Mouse (Mus musculus): ENCODE data around the gene Dzip1.

Dzip1 gene

DNA sequence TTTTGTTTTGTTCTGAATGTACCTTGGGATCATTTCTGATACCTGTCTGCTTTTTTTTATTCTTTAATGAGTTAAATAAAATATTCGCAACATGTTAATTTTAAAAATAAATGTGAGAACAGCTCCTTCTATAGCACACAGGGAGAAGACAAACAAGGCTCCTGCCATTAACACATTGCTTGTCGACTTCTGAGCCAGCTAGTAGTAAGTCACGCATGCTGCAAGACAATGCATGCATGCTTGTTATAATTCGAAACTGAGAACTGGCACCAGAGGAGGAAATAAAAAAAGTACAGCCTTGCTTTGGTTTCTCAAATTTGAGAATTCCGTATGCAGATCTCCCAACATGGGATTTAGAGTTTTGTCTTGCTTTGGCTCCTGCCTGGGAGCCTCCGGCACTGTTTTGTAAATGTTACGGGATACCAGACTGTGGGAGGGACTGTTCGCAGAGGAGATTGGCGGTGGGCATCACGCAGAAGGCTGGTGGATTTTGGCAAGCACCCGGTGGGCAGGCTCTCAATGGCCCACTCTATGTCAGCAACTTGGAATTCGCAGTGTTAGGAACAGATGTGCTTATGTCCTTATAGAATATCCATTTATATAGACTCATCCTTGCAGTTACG, 57.0 kb downstream of the Dzip1 start:
- DNase-seq, result no peak

DNA sequence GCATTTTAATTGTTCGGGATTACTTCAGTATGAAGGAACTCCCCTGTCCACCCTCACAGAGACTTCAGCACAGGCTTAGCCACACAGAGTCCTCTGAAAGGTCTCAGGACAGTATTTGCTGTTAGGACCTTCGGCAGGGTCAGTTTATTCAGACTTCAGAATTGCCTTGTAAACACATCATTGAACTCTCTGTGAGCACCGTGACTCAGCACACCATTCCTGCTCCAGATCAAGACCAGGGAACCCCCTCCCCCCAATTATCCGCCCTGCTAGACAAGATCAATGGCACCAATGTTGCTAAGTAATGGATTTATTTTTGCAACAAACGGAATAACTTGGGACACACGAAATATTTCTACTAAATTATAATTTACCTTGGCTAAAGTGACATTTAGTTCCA, 57.9 kb downstream of the Dzip1 start:
- no peak for DNase-seq

DNA sequence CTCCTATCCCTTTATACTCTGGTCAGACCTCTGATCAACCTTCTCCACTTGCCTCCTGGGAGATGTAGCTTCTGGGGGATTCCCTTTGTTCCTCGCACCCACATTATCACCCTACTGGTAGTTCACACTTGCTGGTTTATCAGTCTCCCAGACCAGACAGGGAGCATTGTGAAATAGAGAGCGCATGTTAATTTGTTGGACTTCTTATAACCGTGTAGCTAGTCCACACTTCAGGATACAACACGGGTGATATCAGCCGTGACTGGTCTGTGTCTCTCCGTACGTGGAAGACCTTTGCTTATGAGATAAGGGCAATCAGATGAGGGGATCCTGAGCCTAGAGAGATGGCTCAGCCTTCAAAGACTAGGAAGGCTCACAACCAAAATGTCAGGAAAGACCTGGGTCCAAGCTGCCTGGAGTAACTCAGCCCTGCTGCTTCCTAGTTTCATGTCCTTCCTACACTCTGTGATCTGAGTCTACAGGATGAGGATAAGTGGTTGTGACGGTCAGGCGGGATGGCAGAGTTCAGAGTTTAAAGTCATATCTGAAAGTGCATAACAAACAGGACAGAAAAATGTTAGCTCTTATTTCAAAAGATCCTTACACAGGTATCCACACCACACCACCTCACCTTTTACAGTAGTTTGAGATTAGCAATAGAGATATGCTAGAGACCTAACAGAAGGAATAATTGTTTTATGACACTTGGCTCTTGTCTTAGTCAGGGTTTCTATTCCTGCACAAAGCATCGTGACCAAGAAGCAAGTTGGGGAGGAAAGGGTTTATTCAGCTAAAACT, 59.0 kb downstream of the Dzip1 start:
- no peak for DNase-seq

DNA sequence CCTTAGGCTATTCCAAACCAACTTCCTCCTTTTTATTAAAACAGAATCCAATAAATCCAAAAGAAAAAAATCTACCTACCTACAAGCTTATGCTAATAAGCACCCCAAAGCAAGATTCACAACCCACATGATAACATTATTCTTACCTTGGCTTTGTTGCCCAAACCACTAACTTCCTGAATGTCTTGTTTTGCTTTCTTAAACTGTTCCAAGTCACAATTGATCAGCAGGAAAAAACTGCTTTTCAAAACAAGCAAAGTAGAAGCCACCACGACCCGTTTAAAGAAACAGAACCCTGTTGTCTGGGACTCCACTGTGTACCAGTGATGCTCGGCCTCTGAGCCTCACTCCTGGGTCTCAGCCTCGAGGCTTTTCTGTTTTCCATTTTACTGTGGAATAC, 60.4 kb downstream of the Dzip1 start:
- DNase-seq, result no peak

DNA sequence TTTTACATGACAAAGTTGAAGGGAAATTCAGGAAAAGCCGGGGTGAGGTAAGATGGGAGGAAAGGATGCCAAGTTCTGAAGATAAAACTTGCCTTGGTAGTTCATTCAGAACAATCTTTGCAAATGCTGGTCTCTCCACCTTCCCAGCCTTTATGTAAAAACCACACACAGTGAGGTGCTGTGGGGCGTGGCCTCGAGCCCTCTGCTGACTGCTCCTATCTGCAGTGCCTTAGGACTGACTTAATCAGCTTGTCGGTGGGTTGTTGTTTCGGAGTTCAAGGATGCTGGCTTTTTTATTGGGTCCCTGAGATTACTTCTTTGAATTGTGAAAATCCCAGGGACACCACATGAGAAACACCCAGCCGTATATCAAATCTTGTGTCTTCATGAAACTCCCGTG, 63.0 kb downstream of the Dzip1 start:
- no peak for DNase-seq

DNA sequence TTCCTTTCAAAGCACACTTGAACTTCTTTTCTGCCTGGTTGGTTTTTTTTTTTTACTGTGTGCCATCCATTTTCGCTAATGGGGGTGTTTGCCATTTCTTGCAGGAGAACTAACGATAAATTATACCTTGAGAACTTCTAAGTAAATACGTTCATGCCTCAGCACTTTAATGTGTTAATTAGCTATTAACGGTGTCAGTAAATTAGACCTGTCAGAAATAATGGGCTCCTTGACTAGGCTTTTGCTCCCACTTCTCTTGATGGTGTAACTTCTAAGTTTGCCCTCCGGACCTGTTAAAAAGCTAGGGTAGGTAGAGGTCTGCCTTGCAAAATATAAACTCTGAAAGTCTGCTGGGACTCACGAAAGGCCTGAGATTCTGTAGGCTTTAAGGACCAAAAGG, 66.9 kb downstream of the Dzip1 start:
- DNase-seq, result no peak

DNA sequence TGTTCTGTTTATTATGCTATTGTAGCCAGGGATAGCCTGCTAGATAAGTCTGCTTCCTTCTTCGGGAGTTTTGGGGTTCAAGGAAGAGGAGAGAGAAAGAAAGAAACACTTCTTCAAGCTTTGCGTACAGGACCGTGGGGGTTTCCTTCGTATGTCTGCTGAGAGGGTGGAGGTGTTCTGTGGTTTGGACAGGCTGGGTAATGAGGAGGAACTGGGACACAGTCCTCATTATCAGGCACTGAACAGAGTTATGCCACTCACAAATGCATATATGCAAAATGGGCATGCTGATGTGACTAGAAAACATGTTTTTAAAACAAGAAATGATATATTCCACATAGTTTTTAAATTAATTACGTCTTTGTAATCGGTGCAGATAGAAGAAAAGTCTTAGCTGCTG, 68.7 kb downstream of the Dzip1 start:
- no peak for DNase-seq

DNA sequence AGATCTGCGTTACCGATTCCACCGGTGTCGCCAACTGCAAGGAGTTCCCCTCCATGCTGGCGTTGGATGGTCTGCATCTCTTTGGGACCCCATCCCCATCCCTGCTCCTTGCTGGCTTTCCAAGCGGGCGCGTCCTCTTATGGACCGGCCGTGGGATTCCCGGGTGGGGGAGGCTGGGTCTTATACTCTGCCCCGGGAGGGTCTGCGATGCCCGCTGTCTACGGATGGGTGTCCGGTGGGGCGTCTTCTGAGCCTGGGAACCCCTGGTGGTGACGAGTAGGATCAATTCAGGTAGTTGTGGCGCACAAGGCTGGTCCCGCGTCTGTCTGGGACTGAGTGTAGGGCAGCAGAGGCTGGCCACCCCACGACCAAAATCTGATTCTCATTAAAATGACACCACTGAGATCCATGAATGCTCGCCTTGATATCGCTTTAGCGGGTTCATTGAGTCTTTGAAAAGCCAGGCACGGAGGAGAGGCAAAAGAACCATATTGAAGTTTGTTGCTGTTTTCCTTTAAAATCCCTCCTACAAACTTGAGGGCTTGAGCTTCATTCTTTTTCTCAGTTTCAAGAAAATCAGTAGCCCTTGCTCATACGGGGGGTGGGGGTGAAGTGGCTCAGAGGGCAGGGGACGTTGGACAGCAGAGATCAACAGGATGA, 70.0 kb downstream of the Dzip1 start:
- no peak for DNase-seq

DNA sequence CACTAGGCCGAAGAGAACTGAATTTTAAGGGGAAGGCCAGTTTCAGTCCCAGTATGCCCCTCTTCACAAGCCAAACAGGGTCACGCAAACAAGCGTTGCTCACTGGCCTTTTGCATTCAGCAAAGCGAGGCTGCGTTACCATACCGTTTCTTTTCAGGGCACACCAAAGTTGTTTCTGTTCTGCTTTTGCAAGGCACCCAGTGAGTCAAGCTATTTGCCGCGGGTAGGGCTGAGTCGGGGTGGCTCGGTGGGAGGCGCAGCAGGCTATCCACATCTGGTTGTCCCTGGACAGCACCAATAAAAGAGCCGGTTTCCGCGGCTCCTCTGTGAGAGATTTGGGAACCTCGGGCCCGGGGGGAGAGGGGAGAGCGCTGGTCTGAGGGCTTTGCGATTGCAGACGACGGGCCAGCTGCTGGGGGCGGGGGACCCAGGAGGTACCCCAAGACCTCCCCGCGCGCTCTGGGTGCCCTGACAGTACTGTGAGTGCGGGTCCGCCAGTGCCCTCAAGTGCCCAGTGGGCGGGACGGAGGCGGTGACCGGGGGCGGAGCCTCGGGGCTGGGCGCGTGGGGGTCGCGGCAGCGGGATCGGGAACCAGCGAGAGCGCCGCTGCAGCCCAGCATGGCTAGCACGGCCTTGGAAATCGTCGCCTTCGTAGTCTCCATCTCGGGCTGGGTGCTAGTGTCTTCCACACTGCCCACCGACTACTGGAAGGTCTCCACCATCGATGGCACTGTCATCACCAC, 70.7 kb downstream of the Dzip1 start:
- no peak for DNase-seq

DNA sequence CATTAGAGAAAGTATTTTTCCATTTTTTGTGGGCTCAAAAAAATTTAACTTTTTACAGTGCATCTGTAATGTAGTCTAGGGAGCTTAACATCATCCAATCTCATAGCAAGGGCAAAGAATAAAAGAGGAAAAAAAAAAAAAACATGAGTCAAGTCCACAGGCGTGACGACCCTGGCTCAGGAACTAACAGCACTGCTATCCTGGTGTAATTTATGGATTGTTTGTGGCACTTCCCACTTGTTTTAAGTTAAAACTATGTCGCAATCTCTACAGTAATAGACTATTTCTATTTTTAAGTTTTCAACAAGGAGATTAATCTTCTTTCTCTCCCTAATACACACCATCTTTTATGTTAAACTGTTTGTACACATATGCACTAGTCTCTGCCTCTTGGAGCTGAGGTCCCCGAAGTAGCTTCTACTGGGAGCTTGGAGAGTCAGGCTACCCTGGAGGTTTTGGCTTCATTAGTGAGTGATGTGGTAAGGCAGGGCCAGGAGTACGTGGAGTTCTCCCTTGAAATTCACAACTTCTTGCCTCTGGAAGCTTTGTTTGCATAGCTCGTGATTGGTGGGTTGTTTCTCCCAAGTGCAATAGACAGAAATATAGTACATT, 73.7 kb downstream of the Dzip1 start:
- DNase-seq, result no peak

DNA sequence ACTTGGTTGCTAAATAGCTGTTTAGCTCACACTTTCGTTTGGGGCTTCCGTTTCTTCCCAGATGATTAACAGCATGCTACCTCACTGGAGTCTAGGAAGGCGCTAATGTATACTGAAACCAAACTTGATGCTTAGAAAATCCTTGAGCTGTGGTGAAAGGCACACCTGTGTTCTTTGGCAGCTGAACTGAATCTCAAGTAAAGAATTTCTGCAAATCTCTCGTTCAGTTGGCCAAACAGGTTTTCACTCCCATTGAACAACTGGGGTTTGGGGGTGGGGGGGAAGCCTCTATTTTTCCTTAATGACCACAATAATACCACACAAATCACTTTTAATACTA, 74.6 kb downstream of the Dzip1 start:
- no peak for DNase-seq

DNA sequence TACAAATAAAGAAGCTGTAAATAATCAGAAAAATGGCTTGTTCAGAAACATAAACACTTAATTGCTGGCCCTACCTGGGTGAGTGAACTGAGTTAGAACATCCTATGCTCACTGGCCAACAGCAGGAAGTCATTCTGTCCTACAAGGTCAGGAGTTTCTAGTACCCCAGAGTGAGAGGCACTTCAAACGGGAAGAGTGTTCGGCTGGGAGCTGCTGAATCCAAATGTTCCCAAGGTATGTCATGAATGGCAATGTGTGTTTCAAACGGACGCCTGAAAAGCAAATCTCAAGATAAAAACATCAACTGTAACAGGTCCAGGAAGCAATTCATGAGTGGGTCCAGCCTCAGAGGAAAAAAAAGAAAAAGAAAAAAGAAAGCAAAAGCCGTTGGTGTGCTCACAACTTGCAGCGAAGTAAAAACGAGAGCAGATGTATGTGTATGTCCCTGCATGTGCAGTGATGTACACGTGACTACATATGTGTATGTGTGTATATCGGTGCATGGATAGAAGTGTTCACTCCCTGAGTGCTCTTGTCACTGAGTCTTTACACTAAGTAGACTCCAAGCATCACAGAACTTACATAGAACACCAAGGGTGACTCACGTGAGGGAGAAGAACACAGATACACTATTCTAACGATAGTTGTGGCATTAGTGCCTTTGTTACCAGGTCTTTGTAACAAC, 75.1 kb downstream of the Dzip1 start:
- DNase-seq, result no peak

DNA sequence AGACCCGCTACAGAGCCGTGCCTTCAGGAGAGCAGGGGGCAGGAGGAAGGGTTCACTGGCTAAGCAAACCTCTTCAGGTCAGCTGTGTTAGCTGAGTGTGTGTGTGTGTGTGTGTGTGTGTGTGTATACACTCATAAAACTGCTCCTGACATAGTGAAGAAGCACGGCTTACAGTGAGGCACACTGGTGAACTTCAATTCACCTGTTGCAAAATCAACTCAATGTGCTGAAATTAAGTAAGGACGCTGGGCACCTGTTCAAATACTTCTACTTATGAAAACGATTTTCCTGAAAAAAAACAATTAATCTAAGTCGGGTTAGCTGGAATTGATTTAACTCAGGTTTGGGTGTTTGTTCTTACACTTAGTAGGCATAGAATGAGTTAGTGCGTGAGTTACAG, 77.1 kb downstream of the Dzip1 start:
- DNase-seq, result no peak

DNA sequence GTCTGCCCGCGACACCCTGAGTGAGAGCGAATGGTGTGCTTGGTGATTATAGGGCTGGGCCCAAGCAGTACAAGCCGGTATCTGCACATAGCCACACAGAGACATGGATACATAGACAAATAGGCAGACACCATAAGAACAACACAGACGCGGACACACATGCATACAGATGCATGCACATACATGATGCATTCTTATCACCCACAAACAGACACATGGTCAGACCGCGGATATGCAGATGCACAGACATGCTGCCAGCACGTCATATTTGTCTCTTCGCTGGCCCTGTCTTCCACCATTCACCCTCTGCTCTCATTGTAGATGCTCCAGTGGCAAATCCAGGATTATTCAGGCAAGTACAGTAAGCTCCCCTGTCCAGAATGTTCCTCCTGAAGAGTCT, 78.4 kb downstream of the Dzip1 start:
- DNase-seq, result no peak

DNA sequence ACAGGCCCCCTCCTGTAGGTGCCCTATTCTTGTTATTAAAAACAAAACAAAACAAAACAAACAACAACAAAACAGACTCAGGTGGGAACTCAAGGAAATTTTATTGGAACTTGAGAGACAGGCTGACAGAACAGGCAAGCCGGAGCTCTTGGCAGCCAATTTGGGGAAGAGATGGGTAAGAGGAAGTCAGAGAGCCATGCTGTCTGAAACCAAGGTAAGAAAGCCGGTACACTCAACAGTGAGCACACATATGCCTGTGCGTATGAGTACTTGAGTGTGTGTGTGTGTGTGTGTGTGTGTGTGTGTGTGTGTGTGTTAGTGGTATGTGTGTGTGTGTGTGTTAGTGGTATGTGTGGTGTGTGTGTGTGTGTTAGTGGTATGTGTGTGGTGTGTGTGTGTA, 82.9 kb downstream of the Dzip1 start:
- DNase-seq, result no peak

DNA sequence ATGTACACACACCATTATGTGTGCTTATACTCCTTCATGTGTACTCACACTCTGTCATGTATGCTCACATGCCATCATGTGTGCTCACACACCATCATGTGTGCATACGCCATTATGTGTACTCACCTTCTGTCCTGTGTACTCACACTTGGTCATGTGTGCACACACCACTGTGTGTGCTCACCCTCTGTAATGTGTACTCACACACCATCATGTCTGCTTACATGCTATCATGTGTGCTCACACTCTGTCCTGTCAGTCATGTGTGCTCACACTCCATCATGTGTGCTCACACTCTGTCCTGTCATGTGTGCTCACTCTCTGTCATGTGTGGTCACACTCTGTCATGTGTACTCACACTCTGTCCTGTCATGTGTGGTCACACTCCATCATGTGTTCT, 85.2 kb downstream of the Dzip1 start:
- DNase-seq, result no peak

DNA sequence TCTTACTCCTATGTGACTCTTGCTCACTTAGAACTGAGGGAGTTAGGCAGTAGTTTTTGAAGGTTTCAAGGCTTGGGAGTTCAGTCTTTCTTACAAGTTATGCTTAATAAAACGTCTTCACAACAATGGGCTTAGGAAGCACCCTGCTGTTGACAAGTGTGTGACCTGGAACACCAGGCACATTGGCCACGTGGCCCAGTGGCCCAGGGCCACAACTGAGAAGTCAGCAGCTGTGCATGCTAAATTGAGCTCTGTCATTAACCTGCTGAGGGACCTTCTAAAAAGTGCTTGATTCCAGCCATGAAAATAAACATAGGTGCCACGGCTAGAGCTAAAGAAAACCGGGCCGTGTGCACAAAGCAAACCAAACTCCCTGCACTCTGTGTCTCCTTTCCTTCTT, 85.8 kb downstream of the Dzip1 start:
- DNase-seq, result no peak

DNA sequence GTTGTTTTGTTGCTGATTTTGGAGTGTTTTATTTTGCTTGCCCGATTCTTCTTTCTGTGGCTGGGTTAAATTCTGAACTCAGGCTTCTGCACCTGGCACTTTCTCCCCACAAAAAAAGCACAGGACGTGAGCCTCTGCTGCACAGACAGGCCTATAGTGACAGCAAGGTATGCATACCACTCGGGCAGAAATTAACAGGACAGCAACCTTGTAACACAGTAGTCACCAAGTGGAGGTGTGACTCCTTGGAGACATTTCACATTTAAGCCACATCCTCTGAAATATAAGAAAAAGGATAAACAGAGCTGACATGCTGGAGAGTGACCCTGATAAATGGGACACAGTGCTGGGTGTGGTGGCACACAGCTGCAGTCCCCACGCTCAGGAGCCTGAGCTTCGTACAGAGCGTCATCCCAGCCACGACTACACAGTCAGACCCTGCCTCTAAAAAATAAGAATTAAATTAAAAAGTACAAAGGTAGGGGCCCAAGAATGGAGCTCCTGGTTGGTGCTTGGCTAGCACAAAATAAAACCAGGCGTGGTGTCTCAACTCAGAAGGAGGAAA, 86.6 kb downstream of the Dzip1 start:
- no peak for DNase-seq

DNA sequence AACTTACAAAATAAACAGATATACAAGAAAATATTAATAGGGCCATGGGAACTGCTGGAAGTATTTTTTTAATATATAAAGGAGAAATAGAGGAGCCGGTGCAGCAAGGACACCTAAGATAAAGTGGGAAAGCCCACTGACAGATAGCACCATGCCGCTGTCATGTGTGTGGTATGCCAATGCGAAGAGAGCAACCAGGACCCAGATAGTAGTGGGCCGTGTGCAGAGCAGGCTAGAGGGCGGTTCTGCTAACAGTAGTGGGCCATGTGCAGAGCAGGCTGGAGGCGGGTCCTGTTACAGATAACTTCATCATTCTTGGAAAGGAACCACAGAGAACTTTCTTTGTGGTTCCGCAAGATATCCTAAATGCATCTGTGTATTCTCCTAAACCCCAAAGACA, 88.5 kb downstream of the Dzip1 start:
- DNase-seq, result no peak

DNA sequence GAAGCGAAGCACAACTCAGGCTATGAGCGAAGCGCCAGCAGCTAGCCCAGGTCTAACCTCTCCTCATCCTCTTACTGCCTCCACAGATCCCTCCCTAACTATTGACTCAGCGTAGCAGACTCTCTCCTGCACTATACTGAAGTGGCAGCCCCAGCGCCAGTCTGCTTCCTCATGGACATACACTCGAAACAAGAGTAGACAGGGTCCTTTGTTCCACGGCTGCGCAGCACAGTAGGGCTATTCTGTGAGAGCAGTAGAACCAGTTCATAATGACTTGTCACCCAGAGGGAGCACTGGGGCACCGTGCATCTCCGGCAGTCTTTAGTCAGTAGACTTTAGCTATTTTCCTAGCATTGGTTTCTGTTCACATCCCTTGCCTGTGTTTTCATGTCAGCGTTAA, 89.1 kb downstream of the Dzip1 start:
- DNase-seq, result no peak

DNA sequence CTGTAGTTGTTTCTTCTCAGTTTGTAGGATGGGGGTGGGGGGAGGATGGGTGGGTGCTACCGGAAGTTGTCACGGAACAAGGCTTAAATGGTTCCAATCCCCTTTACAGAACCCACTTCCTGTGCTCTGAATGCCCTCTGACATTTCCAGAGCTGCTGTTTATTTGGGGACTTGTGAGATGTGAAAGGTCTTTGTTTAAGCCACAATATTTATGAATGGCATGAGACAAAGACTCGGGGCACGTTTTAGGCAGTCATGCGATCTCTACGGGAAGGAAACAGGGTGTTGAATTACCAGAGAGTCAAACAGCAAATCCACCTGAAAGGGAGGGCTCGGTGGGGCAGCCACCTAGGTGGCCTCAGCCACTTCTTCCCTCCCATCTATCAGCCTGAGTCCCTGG, 90.9 kb downstream of the Dzip1 start:
- no peak for DNase-seq

DNA sequence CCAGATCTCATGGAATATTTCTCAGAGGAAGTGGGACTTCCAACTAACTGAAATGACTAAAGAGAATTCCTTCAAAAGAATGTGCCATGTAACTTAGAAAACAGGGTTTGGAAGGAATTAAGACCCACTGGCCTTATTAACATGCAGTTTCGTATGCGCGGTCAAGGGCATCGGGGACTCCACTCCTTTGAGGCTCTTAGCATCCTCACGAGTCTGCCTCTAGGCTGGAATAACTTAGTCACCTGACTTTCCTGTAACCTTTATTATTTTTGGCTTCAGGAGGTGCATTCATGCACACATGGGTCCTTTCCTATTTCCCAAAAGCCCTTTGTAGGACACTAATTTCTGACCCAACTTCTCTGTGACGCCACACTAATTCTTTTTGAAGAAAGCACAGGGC, 92.0 kb downstream of the Dzip1 start:
- DNase-seq, result no peak

Measured in cerebellum, adult 9-11 months (tissue).